Mouse (Mus musculus) bone marrow macrophage, adult 2 months (primary cell): Measurements from ENCODE around the gene Prr29. TPM values are rescaled to one million over a fixed set of nuclear protein-coding genes. Genes with fewer than 3 reads are reported as not detected.
"Not testable (repeated sequence)": the region's sequence is repeated elsewhere in the genome, so short reads cannot be mapped to it uniquely, and the experiment has no call there.

Experiments used
- H3K27ac ChIP-seq: 2 replicates; pipeline ENCODE4 v1.5.1; 2012; ENCODE audit warnings: low read depth, low read length; ENCODE audit not compliant: insufficient read depth
- H3K4me1 ChIP-seq: 2 replicates; pipeline ENCODE4 v1.6.1; 2012; ENCODE audit warnings: low read length; ENCODE audit not compliant: control insufficient read depth, insufficient read depth
- H3K4me3 ChIP-seq: 2 replicates; pipeline ENCODE4 v1.5.1; 2012; ENCODE audit warnings: mild to moderate bottlenecking, low read length, moderate library complexity; ENCODE audit not compliant: insufficient read depth
- CTCF ChIP-seq: IDR thresholded peaks from 2 replicates; pipeline ENCODE4 v1.5.1; 2012; ENCODE audit warnings: low read depth, mild to moderate bottlenecking, low read length, moderate library complexity
- POLR2A ChIP-seq: IDR thresholded peaks from 2 replicates; pipeline ENCODE4 v1.6.1; 2012; ENCODE audit warnings: mild to moderate bottlenecking, low read depth, low read length, borderline replicate concordance
- polyA plus RNA-seq: library from polyadenylated mRNA; stranded (reverse); fragments of >200 nt; gene quantifications from 2 replicates; pipeline ENCODE4 v1.2.4, GENCODE M21; 2012; ENCODE audit not compliant: missing spikeins, insufficient read depth, insufficient read length

Gene Prr29
- polyA plus RNA-seq, 1 experiment = not detected

DNA sequence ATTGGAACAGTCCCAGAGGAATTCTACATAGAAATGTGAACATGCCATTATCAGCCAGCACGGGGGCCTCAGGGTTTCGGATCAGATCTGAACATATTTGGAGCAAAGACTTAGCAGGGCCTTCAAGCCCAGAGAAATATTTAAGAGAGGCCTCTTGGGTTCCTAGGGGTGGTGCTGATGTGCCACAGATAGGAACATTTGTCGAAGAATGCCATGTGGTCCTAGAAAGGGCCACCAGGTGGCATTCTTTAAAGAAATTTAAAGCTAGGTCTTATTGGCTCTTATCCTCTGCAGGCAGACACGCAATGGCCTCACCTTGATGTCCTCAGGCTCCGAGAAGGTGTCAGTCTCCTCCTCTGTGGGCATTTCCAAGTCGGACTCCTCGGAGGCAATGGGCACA lies 35.6 kb upstream of the Prr29 start:
- TF ChIP-seq CTCF (peak; percentile 53; the same call in 1 of the 2 replicates), POLR2A (no peak)
- no peak overlapping the region for H3K27ac ChIP-seq
- H3K4me1 ChIP-seq = peaks cover 9% of the 10 kb centered on the region
- H3K4me3 ChIP-seq = no peak overlapping the region

DNA sequence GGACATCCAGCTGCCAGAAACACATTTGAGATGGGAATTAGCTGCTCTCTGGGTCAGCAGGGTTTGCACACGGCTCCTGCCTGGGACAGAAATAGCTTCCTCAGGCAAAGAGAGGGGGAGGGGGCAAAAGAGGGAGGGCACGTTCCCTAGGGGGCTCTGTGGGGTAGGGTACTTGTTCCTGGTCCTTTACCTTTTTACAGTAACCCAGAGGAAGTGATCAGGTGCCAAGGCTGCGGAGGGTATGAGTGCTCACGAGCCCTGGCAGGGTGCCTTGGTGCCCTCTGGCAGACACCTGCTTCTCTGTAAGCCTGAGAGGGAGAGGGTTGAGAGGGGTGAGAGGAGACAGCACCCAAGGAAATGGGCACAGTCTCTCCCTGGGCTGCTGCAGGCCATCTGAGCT lies 32.8 kb upstream of the Prr29 start:
- peaks cover 9% of the 10 kb centered on the region for H3K4me1 ChIP-seq
- no peak for TF ChIP-seq POLR2A
- TF ChIP-seq CTCF = no peak
- H3K4me3 ChIP-seq = no peak overlapping the region
- H3K27ac ChIP-seq = no peak overlapping the region

DNA sequence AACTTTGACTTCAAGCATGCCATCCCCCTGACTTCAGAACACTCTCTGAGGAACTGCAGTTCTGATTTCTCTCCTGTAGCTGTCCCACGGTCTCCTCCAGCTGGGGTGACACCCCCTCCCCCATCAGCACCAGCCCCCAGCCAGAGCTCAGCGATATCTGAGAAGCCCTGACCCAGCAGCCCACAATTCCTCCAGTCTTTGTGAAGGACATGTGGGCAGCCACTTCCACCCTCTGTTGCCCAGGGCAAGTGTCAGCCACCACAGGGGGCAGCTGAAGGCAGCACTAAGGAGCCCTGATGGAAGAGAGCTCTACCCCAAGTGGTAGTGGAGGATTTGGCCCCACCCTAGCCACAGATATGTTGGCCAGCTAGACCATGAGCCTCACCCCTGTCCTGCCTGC lies 31.2 kb upstream of the Prr29 start:
- no peak overlapping the region for H3K4me3 ChIP-seq
- no peak overlapping the region for H3K27ac ChIP-seq
- no peak for TF ChIP-seq CTCF
- no peak for TF ChIP-seq POLR2A

DNA sequence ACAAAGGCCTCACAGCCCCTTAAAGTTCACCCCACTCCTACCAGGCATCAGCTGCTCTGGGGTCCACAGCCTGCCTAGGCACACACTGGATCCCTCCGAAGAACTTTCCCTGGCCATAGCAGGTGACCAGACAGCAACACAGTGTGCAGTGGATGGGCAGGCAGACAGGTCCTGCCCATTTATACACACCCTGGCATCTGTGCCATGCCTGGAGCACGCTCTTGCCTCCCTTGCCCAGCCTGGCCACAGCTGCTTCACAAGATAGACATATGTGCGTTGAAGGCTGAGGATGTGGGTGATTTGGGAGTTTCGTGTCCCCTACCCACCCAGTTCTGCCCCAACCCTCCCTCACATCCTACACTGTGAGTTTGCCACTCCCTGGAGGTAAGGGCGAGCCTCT lies 27.2 kb upstream of the Prr29 start:
- no peak overlapping the region for H3K4me3 ChIP-seq
- no peaks in the 10 kb centered on the region for H3K4me1 ChIP-seq
- TF ChIP-seq POLR2A (no peak), CTCF (no peak)
- no peak overlapping the region for H3K27ac ChIP-seq

More for the DNA sequence above, 31.2 kb upstream of the Prr29 start:
- H3K4me1 ChIP-seq = peaks cover 6% of the 10 kb centered on the region

DNA sequence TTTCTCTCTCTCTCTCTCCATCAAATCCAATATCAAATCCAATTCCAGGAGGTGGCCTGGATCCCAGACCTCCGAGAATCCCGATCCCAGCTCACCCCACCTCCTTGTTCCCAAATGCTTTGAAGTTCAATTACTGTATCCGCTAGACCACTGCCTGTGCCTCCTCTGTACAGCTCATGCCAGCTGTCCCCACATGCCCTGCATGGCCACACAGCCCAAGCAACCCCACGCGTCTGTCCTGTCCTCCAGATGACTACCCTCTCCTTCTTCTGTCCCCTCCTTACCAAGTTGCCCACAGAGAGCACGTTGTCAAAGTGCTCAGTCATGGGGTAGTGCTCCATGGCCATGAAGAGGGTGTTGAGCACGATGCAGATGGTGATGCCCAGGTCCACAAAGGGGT lies 26.4 kb upstream of the Prr29 start:
- Histone ChIP-seq H3K27ac (no peak overlapping the region), H3K4me3 (no peak overlapping the region)
- TF ChIP-seq CTCF (no peak), POLR2A (no peak)

DNA sequence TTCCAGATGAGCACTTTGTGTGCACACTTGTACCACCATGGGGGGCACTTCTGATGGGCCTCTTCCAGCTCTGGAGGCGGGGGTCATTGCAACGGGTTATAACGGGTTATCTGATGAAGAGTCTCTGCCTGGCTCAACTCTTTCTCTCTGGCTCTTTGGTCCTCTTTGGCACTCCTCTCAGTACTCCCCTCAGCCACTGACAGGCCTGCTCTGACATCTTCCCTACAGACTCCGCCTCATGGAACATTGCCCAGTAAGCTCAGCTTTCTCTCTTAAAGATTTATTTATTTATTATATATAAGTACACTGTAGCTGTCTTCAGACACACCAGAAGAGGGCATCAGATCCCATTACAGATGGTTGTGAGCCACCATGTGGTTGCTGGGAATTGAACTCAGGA lies 25.9 kb upstream of the Prr29 start:
- H3K27ac ChIP-seq, H3K4me3 ChIP-seq, H3K4me1 ChIP-seq: not testable (repeated sequence)

More for the DNA sequence above, 26.4 kb upstream of the Prr29 start:
- no peaks in the 10 kb centered on the region for H3K4me1 ChIP-seq

DNA sequence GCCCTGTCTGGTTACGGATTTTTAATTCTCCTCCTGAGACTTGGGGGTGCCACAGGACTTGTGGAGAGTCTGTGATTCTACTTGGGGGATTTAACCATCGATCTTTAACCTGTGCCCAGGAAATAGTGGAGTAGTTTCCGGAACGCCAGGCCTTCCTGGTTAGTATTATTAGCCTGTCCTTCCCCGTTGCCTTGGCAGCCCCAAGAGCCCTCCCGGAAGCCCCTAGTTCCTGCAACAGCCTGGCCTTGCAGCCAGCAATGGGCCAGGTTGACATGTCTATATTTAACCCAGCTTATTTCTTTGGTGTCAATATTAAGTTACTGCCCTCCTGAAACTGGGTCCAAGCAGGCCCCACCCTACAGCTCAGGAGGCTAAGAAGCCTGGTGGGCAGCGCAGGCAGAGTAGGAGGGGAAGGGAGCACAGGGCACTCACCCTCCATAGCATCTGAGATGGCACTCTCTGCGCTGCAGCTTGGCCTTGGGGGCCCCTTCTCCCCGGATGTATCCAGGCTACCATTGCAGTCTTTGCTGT lies 24.2 kb upstream of the Prr29 start:
- no peak for TF ChIP-seq CTCF
- TF ChIP-seq POLR2A = no peak
- Histone ChIP-seq H3K4me1 (no peaks in the 10 kb centered on the region), H3K27ac (no peak overlapping the region), H3K4me3 (no peak overlapping the region)

DNA sequence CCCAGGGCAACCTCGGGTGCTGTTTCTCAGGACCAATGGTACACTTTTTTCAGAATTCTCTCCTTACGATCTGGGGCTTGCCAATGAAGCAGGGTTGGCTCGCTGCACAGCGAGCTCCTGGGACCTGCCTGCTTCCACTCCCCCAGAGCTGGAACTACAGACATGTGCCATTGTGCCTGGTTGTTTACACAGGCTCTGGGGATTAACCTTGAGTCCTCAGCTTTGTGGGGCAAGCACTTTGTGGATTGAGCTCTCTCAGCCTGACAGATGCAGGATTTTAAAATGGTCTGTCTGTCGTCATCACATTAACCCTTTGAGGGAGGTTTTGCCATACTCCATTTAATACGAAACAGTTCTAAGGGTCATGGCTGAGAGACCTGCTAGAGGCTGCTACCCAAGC lies 20.4 kb upstream of the Prr29 start:
- TF ChIP-seq CTCF (no peak), POLR2A (no peak)
- Histone ChIP-seq H3K4me1 (no peaks in the 10 kb centered on the region), H3K4me3 (no peak overlapping the region), H3K27ac (no peak overlapping the region)

DNA sequence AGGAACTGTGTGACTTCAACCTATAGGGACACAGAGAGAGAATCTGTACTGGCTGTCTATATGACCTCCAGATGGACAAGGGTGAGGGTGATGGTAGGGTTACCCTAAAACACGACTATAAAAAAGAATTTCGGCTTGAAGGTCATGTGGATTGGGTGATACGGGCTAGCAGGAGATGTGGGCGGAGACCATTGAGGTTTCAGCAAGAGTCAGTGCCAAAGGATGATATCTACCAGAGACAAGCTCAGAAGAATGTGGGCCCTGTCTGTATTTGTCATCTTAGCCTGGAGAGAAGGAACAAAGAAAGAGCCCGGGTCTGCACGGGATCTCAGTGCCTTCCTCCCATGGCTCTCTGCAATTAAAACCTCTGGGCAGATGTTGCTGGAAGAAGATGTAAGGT lies 15.5 kb upstream of the Prr29 start:
- Histone ChIP-seq H3K27ac (no peak overlapping the region), H3K4me1 (peaks cover 12% of the 10 kb centered on the region), H3K4me3 (no peak overlapping the region)
- TF ChIP-seq POLR2A (no peak), CTCF (no peak)

DNA sequence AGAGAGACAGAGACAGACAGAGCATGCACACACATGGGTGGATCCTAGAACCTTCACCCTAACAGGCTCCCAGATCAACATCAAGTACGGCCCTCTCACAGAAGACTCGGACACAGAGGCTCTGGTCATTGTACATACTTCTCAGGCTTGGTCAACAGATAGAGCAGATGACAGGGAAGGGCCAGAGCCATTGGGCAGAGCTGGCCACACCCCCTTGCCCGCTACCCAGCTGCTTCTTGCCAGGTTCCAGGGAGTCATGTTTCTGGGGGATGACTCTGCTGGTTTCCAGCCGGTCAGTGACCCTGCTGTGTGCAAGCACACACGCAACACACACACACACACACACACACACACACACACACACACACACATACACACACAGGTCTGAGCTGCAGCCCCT lies 14.4 kb upstream of the Prr29 start:
- no peak overlapping the region for H3K27ac ChIP-seq
- H3K4me3 ChIP-seq = no peak overlapping the region
- H3K4me1 ChIP-seq = peaks cover 22% of the 10 kb centered on the region
- no peak for TF ChIP-seq CTCF
- TF ChIP-seq POLR2A = no peak

DNA sequence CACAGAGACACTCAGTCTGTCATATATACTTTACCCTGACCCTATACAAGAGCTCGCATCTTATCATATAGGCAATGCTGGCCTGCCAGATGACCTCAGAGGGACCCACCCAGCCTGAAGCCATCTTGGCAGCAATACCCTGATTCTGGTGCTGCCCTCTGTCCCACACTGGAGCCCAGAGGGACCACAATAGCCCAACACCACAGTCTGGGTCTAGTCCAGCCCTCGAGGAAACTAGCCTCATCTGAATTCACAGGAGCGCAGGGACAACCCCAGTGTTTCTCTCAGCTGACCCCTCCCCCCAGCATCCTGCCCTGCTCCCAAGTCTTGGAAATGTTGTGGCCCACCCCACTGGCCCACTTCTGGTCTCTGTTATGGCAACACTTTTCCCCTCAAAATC lies 14.0 kb upstream of the Prr29 start:
- Histone ChIP-seq H3K27ac (no peak overlapping the region), H3K4me1 (peaks cover 24% of the 10 kb centered on the region)
- TF ChIP-seq CTCF (no peak), POLR2A (no peak)

More for the DNA sequence above, 14.0 kb upstream of the Prr29 start:
- no peak overlapping the region for H3K4me3 ChIP-seq
